Mouse (Mus musculus) CD8-positive naive resting alpha-beta T cell, adult 2 months (primary cell): ENCODE measurements around the gene Grik4.
A peak's percentile ranks its signal among the peaks of the same experiment; 100 is the strongest.

Experiments used
- DNase-seq, 2 experiments: peaks; one replicate each; pipeline ENCODE4 v3.0.0; 2022; ENCODE audit warnings: low read depth in 2 of 2, low spot score in 2 of 2

Gene Grik4

DNA sequence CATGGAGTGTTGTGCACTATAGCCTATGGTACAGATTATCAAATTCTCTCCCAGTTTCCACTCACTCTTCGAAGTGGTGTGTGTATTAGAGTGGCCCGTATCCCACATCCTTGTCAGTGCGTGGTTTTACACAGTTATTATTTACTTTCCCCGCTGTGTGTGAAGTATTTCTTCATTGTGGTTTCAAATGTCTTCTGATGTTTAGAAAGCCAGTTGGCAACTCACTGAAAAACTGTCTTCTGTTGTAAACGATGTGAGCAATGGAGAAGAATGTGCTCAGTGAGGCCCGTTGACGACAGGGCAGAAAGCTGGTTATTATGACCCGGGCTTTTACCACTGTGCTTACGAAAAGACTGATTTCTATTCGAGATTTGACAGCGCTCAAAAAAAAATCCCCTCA lies 439.7 kb downstream of the Grik4 start:
- no peak for DNase-seq

DNA sequence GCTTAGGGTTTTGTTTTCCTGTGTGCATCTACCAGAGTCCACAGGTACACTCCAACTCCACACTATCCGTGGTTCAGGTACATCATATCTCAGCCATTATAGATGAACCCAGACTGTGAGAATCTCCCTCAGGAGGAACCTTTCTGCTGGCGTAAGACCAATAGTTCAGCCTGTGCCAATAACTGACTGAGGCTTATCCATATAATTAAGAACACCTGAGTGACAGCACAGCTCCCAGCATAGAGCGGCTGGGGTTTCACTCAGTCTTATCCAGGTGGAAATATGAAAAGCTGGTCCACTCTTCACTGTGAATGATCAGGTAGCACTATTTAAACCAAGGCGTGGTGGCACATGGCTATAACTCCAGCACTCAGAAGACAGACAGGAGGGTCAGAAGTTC lies 440.6 kb downstream of the Grik4 start:
- DNase-seq, result no peak

DNA sequence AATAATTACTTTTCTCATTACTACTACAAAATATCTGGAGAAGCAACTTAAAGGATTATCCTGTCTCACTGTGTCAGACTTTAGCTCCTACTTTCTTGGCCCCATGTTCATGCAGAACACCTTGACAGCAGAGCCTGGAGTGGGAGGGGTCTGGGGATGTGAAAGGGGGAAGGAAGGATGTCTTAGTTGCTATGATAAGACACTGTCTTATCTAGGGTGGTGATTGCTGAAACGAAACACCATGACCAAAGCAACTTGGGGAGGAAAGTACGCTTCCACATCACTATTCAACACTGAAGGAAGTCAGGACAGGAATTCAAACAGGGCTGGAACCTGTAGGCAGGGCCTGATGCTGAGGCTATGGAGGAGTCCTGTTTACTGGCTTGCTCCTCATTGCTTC lies 448.0 kb downstream of the Grik4 start:
- no peak for DNase-seq

DNA sequence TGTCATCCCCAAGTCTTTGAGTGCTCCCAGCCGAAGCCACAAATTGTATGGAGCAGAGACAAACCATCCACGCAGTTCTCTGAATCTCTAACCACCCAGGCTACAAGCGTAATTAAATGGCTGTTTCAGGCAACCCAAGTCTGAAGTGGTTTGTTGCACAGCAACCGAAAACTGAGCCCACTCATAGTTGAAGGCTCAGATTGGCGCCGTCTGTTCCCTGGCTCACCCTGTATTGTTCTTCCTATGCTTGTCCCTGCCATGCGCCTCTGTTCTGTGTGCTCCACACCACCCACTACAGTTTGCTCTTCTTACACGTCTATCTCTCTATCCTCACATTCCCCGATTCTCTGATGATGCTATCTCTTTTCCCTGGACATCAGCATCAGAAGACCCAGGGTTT lies 452.5 kb downstream of the Grik4 start:
- no peak for DNase-seq

DNA sequence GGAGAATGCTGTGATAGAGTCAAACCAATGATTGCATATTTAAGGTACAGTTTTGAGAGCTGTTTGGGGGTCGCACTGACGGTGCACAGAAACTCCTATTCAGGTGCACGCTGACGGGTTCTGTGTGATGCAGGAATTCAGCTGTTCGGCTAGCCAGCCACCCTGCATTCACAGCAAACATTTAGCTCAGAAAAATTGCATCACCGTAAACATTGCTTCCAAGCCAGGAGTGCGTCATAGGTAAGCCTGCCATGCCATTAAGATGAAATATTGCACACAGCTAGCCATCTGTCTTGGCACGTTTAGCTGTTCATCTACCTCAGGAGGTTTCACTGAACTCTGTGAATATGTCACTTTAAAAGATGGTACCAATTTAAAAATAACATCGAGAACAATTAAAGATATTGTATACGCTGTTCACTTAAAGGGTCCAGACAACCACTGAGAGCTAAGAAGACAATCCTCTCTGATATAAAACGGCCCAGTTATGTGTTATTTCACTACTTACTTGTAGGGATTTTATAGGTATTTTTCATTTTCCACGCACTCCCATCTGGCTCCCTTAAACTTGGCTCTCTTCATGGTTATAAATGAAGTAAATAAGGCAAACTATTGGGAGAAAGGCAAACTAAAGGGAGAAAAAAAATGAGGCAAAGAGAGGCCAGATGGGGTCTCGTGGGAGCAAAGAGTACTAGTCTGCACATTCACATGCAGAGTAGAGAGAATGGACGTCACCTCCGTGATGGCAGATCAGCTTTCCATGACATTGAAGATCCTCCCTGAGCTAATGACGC lies 453.5 kb downstream of the Grik4 start:
- DNase-seq, result no peak

DNA sequence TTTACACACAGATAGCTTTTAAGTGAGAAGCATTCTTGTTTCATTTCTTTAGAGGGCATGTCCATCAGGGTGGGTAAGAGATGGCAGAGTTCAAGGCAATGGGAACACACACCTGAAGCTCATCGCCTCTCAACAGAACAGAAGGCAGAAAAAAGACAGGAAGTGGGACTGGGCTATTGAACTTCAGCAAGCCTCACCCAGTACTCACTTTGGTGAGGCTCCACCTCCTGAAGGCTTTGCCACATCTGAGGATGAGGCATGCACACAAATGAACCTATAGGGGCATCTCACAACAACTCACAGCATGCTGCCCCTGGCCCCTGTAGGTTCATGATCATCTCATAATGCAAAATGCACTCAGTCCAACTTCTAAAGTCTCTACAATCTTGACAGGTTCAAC lies 456.2 kb downstream of the Grik4 start:
- peak; percentile 51 to 54 for DNase-seq

DNA sequence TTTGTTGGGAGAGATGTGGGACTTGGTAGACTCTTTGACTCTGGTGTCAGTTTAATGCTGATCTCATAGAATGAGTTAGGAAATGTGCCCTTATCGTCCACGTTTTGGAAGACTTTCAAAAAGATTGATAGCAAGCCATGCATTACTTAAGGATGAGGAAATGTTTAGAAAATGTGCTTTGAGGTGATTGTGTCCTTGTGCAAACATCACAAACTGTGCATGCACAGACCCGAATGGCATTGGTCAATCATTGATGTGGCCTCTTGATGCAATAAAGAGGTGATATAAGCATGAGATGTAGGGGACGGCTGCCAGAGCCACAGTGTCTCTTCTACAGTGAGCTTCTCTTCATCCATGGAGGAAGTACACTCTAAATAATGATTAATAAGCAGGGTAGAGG lies 457.4 kb downstream of the Grik4 start:
- DNase-seq, result no peak

DNA sequence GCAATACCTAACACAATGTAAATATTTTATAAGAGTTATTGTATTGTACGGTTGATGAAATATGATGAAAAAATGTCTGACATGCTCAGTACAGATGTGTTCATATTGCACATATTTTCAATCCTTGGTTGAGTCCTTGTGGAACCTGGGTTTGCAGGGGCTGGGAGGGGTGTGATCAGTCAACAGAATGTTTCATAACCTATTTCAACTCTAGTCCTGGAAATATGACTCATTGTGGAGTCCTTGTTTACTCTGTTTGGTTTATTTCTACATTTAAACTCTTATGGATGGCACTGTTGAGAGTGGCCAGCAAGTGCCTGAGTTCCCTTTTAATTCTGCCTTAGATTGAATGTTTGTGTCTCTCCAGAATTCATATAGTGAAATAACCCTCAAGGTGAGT lies 459.6 kb downstream of the Grik4 start:
- no peak for DNase-seq

DNA sequence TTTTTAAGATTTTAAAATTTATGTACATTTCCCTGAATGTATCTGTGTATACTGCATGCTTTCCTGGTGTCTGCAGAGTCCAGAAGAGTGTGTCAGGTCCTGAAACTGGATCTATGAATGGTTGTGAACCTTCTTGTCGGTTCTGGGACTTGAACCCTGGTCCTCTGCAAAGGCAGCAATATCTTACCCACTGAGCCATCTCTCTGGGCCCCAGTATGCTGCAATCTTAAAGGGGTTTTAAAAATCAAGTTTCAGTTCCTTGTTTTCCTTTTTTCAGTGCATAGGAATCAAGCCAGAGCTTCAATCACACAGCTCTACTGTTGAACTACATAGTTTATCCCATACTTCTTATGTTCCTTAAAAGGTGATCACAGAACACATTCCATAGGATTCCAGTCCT lies 461.3 kb downstream of the Grik4 start:
- no peak for DNase-seq

DNA sequence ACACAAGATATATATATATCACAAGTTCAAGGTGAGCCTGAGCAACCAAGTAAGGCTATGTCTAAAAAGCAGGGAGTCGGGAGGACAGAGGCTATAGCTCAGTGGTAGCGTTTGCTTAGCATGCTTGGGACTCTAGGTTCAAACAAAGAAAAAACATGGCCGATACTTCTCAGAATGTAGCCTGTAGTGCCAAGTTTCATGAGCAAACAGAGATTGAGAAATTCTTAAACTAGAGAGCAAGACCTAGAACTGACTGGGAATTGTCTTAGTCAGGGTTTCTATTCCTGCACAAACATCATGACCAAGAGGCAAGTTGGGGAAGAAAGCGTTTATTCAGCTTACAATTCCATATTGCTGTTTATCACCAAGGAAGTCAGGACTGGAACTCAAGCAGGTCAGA lies 468.1 kb downstream of the Grik4 start:
- no peak for DNase-seq

DNA sequence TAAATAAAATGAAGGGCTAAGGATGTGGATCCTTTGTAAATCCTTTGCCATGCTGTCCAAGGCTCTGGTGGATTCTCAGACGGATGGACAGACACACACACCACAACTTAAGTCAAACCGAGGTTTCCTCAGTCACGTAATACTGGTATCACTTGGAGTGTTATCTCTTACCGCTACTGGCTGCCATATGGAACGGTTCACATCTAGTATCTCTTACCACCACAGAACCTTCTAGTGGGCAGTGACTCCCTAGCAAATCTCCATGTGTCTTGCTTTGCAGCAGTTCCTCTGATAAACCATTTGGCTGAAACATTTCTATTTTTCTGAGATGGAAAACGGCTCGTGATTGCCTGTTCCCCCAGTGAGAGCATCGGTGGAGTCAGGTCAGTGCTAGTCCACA lies 470.0 kb downstream of the Grik4 start:
- no peak for DNase-seq

DNA sequence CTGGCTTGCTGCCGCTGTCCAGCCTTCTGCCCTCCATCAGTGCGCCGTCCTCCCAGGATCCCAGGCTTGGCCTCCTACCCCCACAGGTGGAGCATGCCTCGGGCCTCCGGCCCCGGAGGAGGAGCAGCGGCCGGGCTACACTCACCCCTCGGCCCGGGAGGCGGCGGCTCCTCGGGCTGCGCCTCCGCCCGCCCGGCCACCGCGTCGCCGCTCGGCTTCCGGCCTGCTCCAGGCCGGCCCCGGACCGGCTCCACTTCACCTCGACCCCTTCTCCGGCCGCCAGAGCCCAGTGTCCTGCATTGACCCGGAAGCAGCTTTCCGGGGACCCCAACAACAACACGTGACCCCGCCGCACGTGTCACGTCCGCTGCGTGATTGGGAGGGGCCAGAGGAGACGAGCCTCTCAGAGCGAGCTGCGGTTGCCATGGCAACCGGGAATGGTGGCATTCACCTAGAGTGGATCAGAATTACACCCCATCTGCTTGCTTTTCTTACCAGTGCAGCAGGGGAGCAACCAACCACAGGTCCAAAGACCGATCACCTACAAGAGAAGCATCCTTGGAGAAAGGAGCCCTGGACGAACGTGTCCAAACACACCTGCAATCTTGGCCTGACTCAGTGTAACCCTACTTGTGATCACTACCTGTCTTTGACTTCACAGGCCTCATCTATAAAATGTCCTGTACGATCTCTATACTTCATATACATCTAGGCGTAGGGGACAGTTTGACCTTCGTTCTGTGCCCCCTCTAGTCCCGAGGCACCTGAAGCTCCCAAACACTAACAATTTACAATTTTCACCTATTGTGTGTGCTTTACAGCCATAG lies 472.2 kb downstream of the Grik4 start:
- peak; percentile 79 to 84 for DNase-seq

DNA sequence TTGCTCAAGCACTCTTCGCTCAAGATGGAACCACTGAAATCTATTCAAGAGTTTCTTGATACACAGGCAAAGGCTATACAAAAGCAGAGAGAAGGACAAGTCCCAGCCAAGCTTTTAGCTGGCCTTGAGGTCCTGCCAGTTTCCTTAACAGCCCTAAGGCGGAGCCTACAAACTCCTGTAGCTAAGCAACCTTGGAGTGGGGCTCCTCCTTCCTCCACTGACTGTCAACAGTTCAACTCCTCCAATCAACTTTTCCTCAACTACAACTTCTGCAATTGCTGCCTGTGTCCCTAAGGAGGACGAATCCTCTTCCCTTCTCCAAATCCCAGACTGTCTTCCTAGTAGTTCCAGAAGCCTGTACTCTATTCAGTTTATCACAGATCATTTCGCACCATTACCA lies 473.1 kb downstream of the Grik4 start:
- no peak for DNase-seq

DNA sequence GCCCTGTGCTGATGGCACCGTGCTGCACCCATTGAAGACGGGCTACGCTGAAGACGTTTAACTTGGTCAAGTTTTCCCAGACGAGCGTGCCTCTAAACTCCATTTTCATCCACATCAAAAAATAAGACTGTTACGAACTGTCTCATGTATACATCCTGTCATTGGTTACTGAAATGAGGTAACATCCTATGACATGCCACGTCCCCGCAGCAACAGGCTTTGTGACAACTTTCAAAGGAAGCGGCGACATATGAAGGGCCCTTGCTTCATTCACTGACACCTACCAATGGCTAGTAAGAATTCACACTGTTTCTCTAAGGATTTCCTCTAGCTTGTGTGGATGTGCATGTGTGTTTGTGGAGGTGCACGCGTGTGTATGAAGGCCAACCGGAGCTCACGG lies 475.0 kb downstream of the Grik4 start:
- DNase-seq, result peak in 1 of 2 experiments; percentile 49

DNA sequence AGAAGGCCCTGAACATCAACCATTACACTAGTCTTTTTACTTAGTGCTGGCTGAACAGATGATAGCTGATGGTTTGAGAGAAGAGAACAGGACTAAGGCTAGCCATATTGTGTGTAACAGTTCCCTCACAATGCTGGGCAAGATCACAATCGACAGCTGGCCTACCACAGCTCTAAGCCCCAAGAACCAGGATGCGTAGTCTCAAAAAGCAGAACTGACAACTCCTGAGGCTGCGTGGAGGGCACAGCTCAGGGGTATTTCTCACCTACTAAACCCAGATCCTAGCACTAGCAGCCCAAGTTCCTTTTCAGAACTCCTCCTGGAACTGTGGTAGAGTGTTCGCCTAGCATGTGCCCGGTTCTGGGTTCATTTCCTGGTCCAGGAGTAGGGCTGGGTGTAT lies 475.9 kb downstream of the Grik4 start:
- DNase-seq, result no peak
